Mouse (Mus musculus): ENCODE data around the gene Atp5e. TPM values are rescaled to one million over a fixed set of nuclear protein-coding genes. Genes with fewer than 3 reads are reported as not detected.

The Atp5e gene
- polyA plus RNA-seq, 1 experiment from 2014 or later, result 545 TPM

DNA sequence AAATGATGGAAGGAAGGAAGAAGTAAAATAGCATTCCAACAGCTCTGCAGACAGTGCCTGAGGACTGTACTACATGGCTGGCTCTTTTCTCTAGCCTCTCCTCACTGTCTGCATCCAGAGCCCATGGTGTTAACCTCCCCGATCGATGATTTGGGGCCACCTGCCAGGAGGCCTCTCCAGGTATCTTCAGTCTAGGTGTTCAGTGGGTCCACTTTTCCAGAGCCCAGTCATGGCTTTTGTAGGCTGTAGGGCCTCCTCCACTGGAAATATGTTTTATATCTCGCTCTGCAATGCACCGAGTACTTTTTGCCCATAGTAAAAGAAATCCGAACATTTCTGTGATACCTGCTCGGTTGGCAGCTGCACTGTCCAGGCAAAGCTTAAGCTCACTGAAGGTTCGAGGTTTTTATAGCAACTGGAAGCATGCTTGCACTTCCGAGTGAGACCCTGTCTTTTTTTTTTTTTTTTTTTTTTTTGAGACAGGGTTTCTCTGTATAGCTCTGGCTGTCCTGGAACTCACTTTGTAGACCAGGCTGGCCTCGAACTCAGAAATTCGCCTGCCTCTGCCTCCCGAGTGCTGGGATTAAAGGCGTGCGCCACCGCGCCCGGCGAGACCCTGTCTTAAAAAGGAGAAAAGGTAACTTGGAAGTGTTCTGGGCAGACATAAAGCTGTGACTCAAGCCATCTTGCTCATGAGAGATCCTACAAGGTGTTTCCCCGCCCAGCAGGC lies 48.7 kb downstream of the Atp5e start:
- ATAC-seq (no peak), DNase-seq (no peak)
- Histone ChIP-seq H3K27me3 (ENCODE audit: insufficient read depth, low read length) (no peaks in the 10 kb centered on the region), H3K4me1 (ENCODE audit: insufficient read depth) (peaks cover 11% of the 10 kb centered on the region), H3K4me2 (ENCODE audit: low read depth, low read length) (peak overlapping the region; percentile 86; the same call in 1 of the 2 replicates), H3K36me3 (replicated peaks; ENCODE audit: insufficient read depth, low read length) (peaks cover 5% of the 10 kb centered on the region; the same call in 1 of the 2 replicates), H3K27ac (ENCODE audit: low read depth) (no peak overlapping the region), H3K9ac (replicated peaks) (no peak overlapping the region), H3K4me3 (ENCODE audit: low read depth, low read length) (peak overlapping the region; percentile 91), H3K9me3 (ENCODE audit: low read length) (no peaks in the 10 kb centered on the region)
- 39% methylated on average over 18 of the region's 18 CpGs for WGBS (ENCODE audit: insufficient replicate concordance)
- TF ChIP-seq CTCF (IDR thresholded peaks at IDR 0.05; ENCODE audit: low read depth) (no peak), EP300 (IDR thresholded peaks at IDR 0.05; ENCODE audit: low read depth) (no peak)

DNA sequence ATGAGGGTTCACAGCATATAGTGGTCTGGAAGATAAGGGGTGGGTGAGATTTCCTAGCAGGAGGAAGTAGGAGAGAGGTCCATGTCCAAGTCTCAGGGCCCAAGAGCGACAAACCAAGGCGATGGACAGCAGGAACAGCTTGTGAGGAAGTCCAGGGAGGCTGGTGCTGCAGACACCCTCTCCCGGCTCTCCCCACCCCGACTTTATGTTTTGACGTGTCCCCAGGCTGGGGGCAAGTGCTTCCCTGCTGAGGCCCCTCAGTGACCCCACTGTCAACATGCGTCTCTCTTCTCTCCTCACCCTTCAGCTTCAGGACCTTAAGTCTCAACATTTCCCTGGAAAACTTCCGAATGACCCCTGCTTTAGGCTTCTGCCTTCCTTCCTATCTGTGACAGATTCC lies 50.8 kb downstream of the Atp5e start:
- DNase-seq, result no peak
- no peak for TF ChIP-seq EP300 (IDR thresholded peaks at IDR 0.05; ENCODE audit: low read depth)
- TF ChIP-seq CTCF (IDR thresholded peaks at IDR 0.05; ENCODE audit: low read depth), result no peak
- no peak overlapping the region for H3K4me3 ChIP-seq (ENCODE audit: low read depth, low read length)

More for the DNA sequence above, 50.8 kb downstream of the Atp5e start:
- Histone ChIP-seq H3K4me2 (ENCODE audit: low read depth, low read length) (no peak overlapping the region), H3K36me3 (replicated peaks; ENCODE audit: insufficient read depth, low read length) (no peaks in the 10 kb centered on the region), H3K9ac (replicated peaks) (no peak overlapping the region), H3K9me3 (ENCODE audit: low read length) (no peaks in the 10 kb centered on the region), H3K27ac (ENCODE audit: low read depth) (no peak overlapping the region), H3K27me3 (ENCODE audit: insufficient read depth, low read length) (no peaks in the 10 kb centered on the region), H3K4me1 (ENCODE audit: insufficient read depth) (peaks cover 13% of the 10 kb centered on the region)
- ATAC-seq, result no peak
- WGBS (ENCODE audit: insufficient replicate concordance), result 71% methylated on average over 7 of the region's 7 CpGs

Other genes with a start within 250 kb of the Atp5e start
- 332 and 343 TPM in 2 replicates for gene Gnas, start 179.8 kb downstream of the Atp5e start, polyA plus RNA-seq (2015; fragmentation: Nextera tagmentation; extraction: Ambion mirVana)
- 1.3 and 2.9 TPM in 2 replicates for gene Gm20721, start 117.4 kb downstream of the Atp5e start, polyA plus RNA-seq (2015; fragmentation: Nextera tagmentation; extraction: Ambion mirVana)
- 34.5 and 38.8 TPM in 2 replicates for gene Nelfcd, start 48.3 kb downstream of the Atp5e start, polyA plus RNA-seq (2015; fragmentation: Nextera tagmentation; extraction: Ambion mirVana)
- gene Ctsz, start 25.1 kb downstream of the Atp5e start, polyA plus RNA-seq (2015; fragmentation: Nextera tagmentation; extraction: Ambion mirVana), result 174 and 178 TPM in 2 replicates
- gene Tubb1, start 13.4 kb downstream of the Atp5e start, polyA plus RNA-seq (2015; fragmentation: Nextera tagmentation; extraction: Ambion mirVana), result 21.4 and 26.4 TPM in 2 replicates
- 68.6 and 72.3 TPM in 2 replicates for gene Prelid3b, start 9.0 kb upstream of the Atp5e start, polyA plus RNA-seq (2015; fragmentation: Nextera tagmentation; extraction: Ambion mirVana)
- 0.04 and 0.07 TPM in 2 replicates for gene Zfp831, start 179.4 kb upstream of the Atp5e start, polyA plus RNA-seq (2015; fragmentation: Nextera tagmentation; extraction: Ambion mirVana)